Mouse (Mus musculus): ENCODE measurements around the gene Bcl7b. TPM values are rescaled to one million over a fixed set of nuclear protein-coding genes. Genes with fewer than 3 reads are reported as not detected.
"Not testable (repeated sequence)": the region's sequence is repeated elsewhere in the genome, so short reads cannot be mapped to it uniquely, and the experiment has no call there.

The Bcl7b gene
- polyA plus RNA-seq, 1 experiment from 2014 or later = 45.3 TPM

- not testable (repeated sequence) for H3K9ac ChIP-seq; H3K27me3 ChIP-seq; H3K4me1 ChIP-seq (replicated peaks); H3K4me2 ChIP-seq; H3K9me3 ChIP-seq; ATAC-seq (ENCODE audit: low FRiP score); H3K27ac ChIP-seq; H3K4me3 ChIP-seq
- 94% methylated on average over 4 of the region's 4 CpGs for WGBS
- H3K36me3 ChIP-seq = peaks cover 87% of the 10 kb centered on the region
These were observed 57.8 kb downstream of the Bcl7b start for GRCm38 (mm10) chr5:135225879-135226278.

- no peak overlapping the region for H3K4me3 ChIP-seq
- peaks cover 89% of the 10 kb centered on the region for H3K36me3 ChIP-seq
- no peaks in the 10 kb centered on the region for H3K27me3 ChIP-seq
- no peak overlapping the region for H3K9ac ChIP-seq
- 91% methylated on average over 4 of the region's 4 CpGs for WGBS
- H3K27ac ChIP-seq = no peak overlapping the region
- H3K9me3 ChIP-seq = no peaks in the 10 kb centered on the region
- no peaks in the 10 kb centered on the region for H3K4me1 ChIP-seq (replicated peaks)
- H3K4me2 ChIP-seq = no peak overlapping the region
- no peak for ATAC-seq (ENCODE audit: low FRiP score)
These were observed 62.1 kb downstream of the Bcl7b start for GRCm38 (mm10) chr5:135230186-135230585.

Small RNAs within 50 kb of the gene (microRNA-seq; reads per million reads assigned to microRNA genes)
- not detected for gene Gm25315

Other genes with a start within 250 kb of the Bcl7b start
- gene Mettl27, start 235.9 kb upstream of the Bcl7b start, polyA plus RNA-seq (2015; fragmentation: Nextera tagmentation; extraction: Ambion mirVana) = 5.4 and 6.7 TPM in 2 replicates
- not detected in 2 replicates for gene Cldn4, start 221.3 kb upstream of the Bcl7b start, polyA plus RNA-seq (2015; fragmentation: Nextera tagmentation; extraction: Ambion mirVana)
- gene Cldn3, start 182.1 kb upstream of the Bcl7b start, polyA plus RNA-seq (2015; fragmentation: Nextera tagmentation; extraction: Ambion mirVana) = 2.3 and 2.8 TPM in 2 replicates
- gene Abhd11, start 159.1 kb upstream of the Bcl7b start, polyA plus RNA-seq (2015; fragmentation: Nextera tagmentation; extraction: Ambion mirVana) = 64.6 and 65.0 TPM in 2 replicates
- gene Stx1a, start 144.8 kb upstream of the Bcl7b start, polyA plus RNA-seq (2015; fragmentation: Nextera tagmentation; extraction: Ambion mirVana) = 78.4 and 78.9 TPM in 2 replicates
- gene Dnajc30, start 104.1 kb upstream of the Bcl7b start, polyA plus RNA-seq (2015; fragmentation: Nextera tagmentation; extraction: Ambion mirVana) = 37.4 and 38.8 TPM in 2 replicates
- 79.1 and 93.5 TPM in 2 replicates for gene Bud23, start 103.3 kb upstream of the Bcl7b start, polyA plus RNA-seq (2015; fragmentation: Nextera tagmentation; extraction: Ambion mirVana)
- 29.8 and 31.9 TPM in 2 replicates for gene Vps37d, start 90.0 kb upstream of the Bcl7b start, polyA plus RNA-seq (2015; fragmentation: Nextera tagmentation; extraction: Ambion mirVana)
- 0.41 and 0.71 TPM in 2 replicates for gene Mlxipl, start 78.4 kb upstream of the Bcl7b start, polyA plus RNA-seq (2015; fragmentation: Nextera tagmentation; extraction: Ambion mirVana)
- gene Tbl2, start 18.6 kb upstream of the Bcl7b start, polyA plus RNA-seq (2015; fragmentation: Nextera tagmentation; extraction: Ambion mirVana) = 14.9 and 16.7 TPM in 2 replicates
- gene Baz1b, start 19.0 kb downstream of the Bcl7b start, polyA plus RNA-seq (2015; fragmentation: Nextera tagmentation; extraction: Ambion mirVana) = 35.9 and 38.1 TPM in 2 replicates
- 12.3 and 14.3 TPM in 2 replicates for gene Fzd9, start 82.9 kb downstream of the Bcl7b start, polyA plus RNA-seq (2015; fragmentation: Nextera tagmentation; extraction: Ambion mirVana)
- gene Fkbp6, start 181.8 kb downstream of the Bcl7b start, polyA plus RNA-seq (2015; fragmentation: Nextera tagmentation; extraction: Ambion mirVana) = 0.13 and 0.28 TPM in 2 replicates
- not detected in 2 replicates for gene Trim50, start 185.0 kb downstream of the Bcl7b start, polyA plus RNA-seq (2015; fragmentation: Nextera tagmentation; extraction: Ambion mirVana)
- 31.1 and 31.2 TPM in 2 replicates for gene Nsun5, start 201.7 kb downstream of the Bcl7b start, polyA plus RNA-seq (2015; fragmentation: Nextera tagmentation; extraction: Ambion mirVana)
- 11.1 TPM in 2 replicates for gene Pom121, start 226.3 kb downstream of the Bcl7b start, polyA plus RNA-seq (2015; fragmentation: Nextera tagmentation; extraction: Ambion mirVana)

Data from hindbrain, embryonic 13.5 days (tissue).